Mouse (Mus musculus): Measurements from ENCODE around the gene Paqr3.

Gene Paqr3

GRCm38 (mm10) chr5:97083701-97084100 is 27.7 kb downstream of the Paqr3 start:
- no peak for DNase-seq

DNA sequence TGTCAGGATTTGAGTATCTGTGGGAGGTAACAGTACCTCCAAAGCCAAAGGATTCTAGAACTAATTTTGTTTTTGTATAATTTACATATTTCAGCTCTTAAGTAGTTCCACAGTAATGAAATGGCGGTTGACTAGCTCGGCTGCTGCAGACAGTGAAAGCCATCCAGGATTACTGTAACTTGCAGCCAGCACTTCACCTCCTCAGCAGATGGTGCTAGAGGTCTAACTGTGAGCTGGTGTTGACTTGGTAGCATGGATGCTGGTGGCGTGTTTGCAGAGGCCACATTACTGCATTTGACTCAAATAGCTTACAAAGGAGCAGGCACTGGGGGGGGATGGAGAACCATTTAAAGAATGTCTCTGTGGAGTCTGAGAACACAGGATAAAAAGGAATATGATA is 29.9 kb downstream of the Paqr3 start:
- DNase-seq = no peak

DNA sequence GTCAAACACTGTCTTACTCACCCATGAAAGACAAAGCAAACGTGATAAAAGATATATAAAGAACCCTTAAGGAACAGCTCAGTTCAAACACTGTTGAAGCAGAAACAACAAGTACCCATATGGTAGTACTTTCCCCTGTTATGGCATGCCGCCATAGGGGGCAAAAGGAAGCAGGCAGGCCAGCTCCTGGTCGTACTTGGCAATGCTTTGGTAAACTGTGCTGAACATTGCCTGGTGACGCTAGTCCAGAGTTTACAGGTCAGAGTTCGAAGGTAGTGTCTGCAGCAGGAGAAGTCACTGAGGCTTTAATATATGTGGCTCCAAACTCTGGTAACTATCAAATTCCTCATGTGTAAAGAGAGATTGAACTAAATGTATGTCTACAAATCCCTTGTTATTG is 32.8 kb downstream of the Paqr3 start:
- DNase-seq = no peak

DNA sequence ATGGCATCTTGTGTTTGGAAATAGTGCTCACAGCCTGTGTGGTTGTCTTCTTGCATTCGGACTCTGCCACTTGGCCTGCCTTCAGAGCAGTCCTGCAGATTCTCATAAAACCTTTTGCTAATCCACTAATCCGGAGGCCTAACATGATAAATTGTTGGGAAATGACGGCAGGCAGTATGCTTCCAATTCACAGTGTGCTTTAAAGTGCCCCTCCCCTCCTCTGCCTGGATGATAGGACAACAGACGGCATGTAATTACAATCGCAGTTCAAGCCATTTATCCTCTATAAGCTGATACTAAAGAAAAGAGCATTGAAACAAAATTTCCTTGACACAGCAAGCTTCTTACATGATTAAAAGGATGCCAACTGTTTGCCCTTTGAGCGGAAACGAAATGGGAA is 33.7 kb downstream of the Paqr3 start:
- DNase-seq = no peak

DNA sequence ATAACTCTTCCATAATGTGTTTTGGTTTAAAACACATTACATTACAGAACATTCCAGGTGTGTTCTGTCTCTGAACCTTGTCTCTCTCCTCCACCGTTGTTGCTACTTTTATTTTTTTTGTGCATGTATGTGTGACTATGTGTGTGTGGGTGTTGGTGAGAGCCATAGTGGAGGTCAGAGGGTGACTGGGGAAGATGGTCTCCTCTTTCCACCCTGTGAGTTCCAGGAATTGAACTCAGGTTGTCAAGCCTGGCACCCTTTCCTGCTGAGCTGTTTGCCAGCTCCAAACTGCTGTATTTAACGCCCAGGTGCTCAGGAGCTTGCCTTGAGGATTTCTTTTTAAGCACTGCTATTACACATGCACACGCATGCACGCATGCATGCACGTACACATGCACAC is 35.2 kb downstream of the Paqr3 start:
- no peak for DNase-seq

- no peak for DNase-seq
Observed at GRCm38 (mm10) chr5:97075476-97076151, 35.8 kb downstream of the Paqr3 start.

GRCm38 (mm10) chr5:97065746-97066145 is 45.6 kb downstream of the Paqr3 start:
- DNase-seq = no peak

GRCm38 (mm10) chr5:97062041-97062440 is 49.4 kb downstream of the Paqr3 start:
- no peak for DNase-seq

DNA sequence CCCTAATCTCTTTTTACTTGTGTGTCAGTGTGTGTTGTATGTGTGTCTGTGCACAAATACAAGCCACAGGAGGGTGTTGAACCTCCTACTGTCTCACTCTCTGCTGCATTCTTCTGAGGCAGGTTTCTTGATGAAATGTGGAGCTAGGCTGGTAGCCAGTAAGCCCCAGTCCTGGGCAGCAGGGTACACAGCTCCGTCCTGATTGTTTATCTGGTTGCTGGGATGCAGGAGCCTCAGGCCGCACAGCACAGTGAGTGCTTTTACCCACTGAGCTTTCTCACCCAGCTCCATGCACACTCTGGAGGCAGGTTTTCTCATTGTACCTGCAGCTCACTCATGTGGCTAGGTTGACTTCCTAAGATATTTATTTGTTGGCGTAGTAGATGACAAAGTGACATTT is 50.5 kb downstream of the Paqr3 start:
- no peak for DNase-seq

DNA sequence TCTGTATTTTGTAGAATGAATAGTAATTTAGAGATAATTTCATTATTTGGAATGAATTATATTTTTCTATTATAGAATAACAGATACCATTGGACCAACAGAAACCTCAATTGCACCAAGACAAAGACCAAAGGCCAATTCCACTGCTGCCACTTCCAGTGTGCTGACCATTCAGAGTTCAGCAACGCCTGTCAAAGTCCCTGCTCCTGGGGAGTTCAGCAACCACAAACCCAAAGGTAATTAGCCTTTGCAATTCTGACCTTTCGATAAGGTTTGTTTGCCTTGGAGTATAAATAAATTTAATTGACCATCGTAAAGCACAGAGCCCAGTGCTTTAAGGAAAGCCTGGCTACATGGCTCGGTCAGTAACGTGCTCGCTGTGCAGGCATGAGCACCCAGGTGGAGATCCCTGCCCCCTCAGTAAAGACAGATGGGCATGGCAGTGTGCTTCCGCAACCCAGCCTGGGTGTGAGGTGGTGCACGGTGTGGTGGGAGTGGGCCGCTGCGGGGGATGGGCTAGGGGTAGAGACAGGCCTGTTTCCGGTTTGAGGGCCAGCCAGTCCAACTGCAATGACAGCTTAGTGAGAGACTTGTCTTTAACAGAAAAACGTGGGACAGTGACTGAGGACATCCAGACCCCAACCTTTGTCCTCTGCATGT is 54.5 kb downstream of the Paqr3 start:
- no peak for DNase-seq

GRCm38 (mm10) chr5:97056359-97056758 is 55.0 kb downstream of the Paqr3 start:
- DNase-seq = no peak

DNA sequence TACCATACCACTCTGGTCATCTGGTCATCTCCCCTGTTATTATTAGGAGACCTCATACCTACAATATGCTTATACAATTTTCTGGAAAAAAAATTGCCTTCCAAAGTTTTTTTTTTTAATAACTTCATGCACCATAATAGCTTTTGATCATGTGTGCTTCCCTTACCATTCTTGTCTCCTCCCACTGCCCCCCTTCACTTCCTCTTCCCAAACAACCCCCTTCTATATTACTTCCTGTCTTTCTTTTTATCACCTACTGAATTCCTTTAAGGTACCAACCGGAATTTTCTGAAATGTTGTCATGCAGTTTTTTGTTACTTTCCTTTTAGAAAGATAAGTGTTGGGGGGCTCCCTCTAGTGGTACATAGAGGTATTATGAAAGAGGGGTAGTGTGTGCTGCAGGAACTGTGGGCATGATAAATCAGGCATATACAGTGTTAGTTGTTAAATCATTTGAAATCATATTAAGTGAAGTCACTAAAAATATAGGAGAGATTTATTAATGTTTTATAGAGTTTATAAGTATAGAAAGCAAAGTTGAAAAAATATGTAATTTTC is 55.8 kb downstream of the Paqr3 start:
- DNase-seq = no peak

- no peak for DNase-seq
Observed at GRCm38 (mm10) chr5:97054801-97055200, 56.6 kb downstream of the Paqr3 start.

DNA sequence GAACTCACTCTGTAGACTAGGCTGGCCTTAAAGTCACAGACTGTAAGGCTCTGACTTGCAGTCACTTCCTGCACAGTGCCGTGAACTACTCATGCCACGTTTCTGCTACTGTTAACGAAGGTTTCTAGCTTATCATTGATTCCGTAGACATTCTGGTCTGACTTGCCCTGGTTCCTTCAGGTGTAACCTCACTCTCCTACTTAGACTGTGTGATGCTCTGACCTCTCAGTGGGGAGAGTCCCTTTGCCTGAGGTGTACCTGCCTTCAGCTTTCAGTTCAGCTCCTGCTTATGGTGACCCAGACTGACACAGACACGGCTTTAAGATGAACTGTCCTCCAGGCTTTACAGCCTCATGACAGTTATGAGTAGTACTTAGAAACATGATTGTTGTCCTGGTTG is 57.2 kb downstream of the Paqr3 start:
- no peak for DNase-seq

GRCm38 (mm10) chr5:97048905-97049304 is 62.5 kb downstream of the Paqr3 start:
- no peak for DNase-seq

DNA sequence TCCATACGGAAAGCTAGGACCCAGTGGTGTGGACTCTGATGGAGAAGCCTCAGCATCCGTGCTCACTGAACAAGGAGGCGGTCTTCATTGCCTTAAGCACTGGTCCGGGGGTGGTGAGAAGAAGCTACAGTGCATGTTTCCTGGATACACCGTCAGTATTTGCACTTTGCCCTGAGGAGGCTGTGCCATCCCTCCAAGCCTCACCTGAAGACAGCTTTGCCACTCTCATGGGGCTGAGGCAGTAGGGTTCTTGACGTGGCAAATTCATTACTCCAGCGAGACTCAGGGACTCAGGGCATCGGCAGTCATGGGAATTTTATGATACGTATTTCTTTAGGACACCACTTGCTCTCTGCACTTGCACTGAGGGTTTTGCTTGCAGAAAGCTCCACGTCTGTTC is 64.7 kb downstream of the Paqr3 start:
- DNase-seq = no peak

GRCm38 (mm10) chr5:97045260-97045659 is 66.1 kb downstream of the Paqr3 start:
- no peak for DNase-seq

All from liver (tissue).